Mouse (Mus musculus) cerebellum, adult 2 months (tissue): ENCODE results near the gene Cul9. TPM values are rescaled to one million over a fixed set of nuclear protein-coding genes. Genes with fewer than 3 reads are reported as not detected.

Experiments
- DNase-seq, 2 experiments: peaks; one replicate each; pipeline ENCODE4 v3.0.0; 2021
- H3K27ac ChIP-seq: fragments of 200-500 bp; 2 replicates; pipeline ENCODE4 v1.5.1; 2012; ENCODE audit warnings: low read length, control low read depth, inconsistent platforms; ENCODE audit not compliant: insufficient read depth
- H3K27me3 ChIP-seq: fragments of 200-500 bp; 2 replicates; pipeline ENCODE4 v1.6.1; 2012; ENCODE audit warnings: inconsistent platforms, mild to moderate bottlenecking, low read length, moderate library complexity; ENCODE audit not compliant: control insufficient read depth, insufficient read depth
- H3K4me1 ChIP-seq: fragments of 200-500 bp; 2 replicates; pipeline ENCODE4 v1.6.1; 2011; ENCODE audit warnings: low read length; ENCODE audit not compliant: control insufficient read depth, insufficient read depth
- H3K4me3 ChIP-seq: fragments of 200-500 bp; replicated peaks from 2 replicates; pipeline ENCODE3; 2011; ENCODE audit warnings: mild to moderate bottlenecking, low read depth, low read length, control low read depth; ENCODE audit not compliant: insufficient read depth
- CTCF ChIP-seq: fragments of 200-500 bp; IDR thresholded peaks from 2 replicates; pipeline ENCODE4 v1.5.1; 2011; ENCODE audit warnings: low read depth, mild to moderate bottlenecking, control low read depth, low read length, moderate library complexity, borderline replicate concordance; ENCODE audit not compliant: insufficient read depth
- POLR2A ChIP-seq: fragments of 200-500 bp; IDR thresholded peaks from 2 replicates; pipeline ENCODE4 v1.6.1; 2011; ENCODE audit warnings: low read length, control low read depth, borderline replicate concordance; ENCODE audit not compliant: insufficient read depth
- WGBS: fragments of 180-500 bp; shearing (Covaris S2); methylation state at CpG from one replicate; pipeline ENCODE4 v1.1.7; 2018; 5-methylcytosine and 5-hydroxymethylcytosine counted together
- polyA plus RNA-seq: library from polyadenylated mRNA; depleted of rRNA; stranded (reverse); fragments of >200 nt; gene quantifications from 2 replicates; pipeline ENCODE4 v1.2.3, GENCODE M21; 2012

The Cul9 gene
- polyA plus RNA-seq, 1 experiment = 56.2 TPM

GRCm38 (mm10) chr17:46552151-46552550 lies 6.0 kb upstream of the Cul9 start:
- 82% methylated on average over 7 of the region's 7 CpGs for WGBS
- no peaks in the 10 kb centered on the region for H3K27me3 ChIP-seq
- H3K27ac ChIP-seq = no peak overlapping the region
- TF ChIP-seq CTCF = no peak
- no peak for TF ChIP-seq POLR2A
- H3K4me1 ChIP-seq = peaks cover 8% of the 10 kb centered on the region
- H3K4me3 ChIP-seq = no peak overlapping the region
- DNase-seq = no peak

- TF ChIP-seq POLR2A = no peak
- no peak for TF ChIP-seq CTCF
- H3K27me3 ChIP-seq = no peaks in the 10 kb centered on the region
- H3K4me3 ChIP-seq = no peak overlapping the region
- no peak for DNase-seq
- 75% methylated on average over 6 of the region's 6 CpGs for WGBS
- H3K27ac ChIP-seq = no peak overlapping the region
- peaks cover 11% of the 10 kb centered on the region for H3K4me1 ChIP-seq
Observed at GRCm38 (mm10) chr17:46551369-46551768, 5.2 kb upstream of the Cul9 start.

- H3K27ac ChIP-seq = no peak overlapping the region
- H3K4me1 ChIP-seq = peaks cover 11% of the 10 kb centered on the region
- H3K4me3 ChIP-seq = no peak overlapping the region
- 87% methylated on average over 7 of the region's 7 CpGs for WGBS
- no peaks in the 10 kb centered on the region for H3K27me3 ChIP-seq
- no peak for DNase-seq
- TF ChIP-seq POLR2A (no peak), CTCF (no peak)
Observed at GRCm38 (mm10) chr17:46550904-46551303, 4.7 kb upstream of the Cul9 start.

- Histone ChIP-seq H3K4me3 (no peak overlapping the region), H3K4me1 (peaks cover 11% of the 10 kb centered on the region), H3K27me3 (no peaks in the 10 kb centered on the region), H3K27ac (no peak overlapping the region)
- no peak for DNase-seq
- WGBS = 78% methylated on average over 9 of the region's 9 CpGs
- TF ChIP-seq CTCF (no peak), POLR2A (no peak)
Observed at GRCm38 (mm10) chr17:46549642-46550041, 3.5 kb upstream of the Cul9 start.

GRCm38 (mm10) chr17:46549193-46549592 lies 3.0 kb upstream of the Cul9 start:
- DNase-seq = peak; percentile 47 to 53
- TF ChIP-seq CTCF (peak; percentile 60), POLR2A (no peak)
- H3K27ac ChIP-seq = no peak overlapping the region

GRCm38 (mm10) chr17:46548741-46549140 lies 2.6 kb upstream of the Cul9 start:
- no peak overlapping the region for H3K27ac ChIP-seq
- WGBS = 45% methylated on average over 11 of the region's 11 CpGs
- DNase-seq = no peak
- H3K4me1 ChIP-seq = peaks cover 8% of the 10 kb centered on the region
- H3K4me3 ChIP-seq = no peak overlapping the region
- TF ChIP-seq CTCF = no peak
- TF ChIP-seq POLR2A = no peak
- H3K27me3 ChIP-seq = no peaks in the 10 kb centered on the region

More at GRCm38 (mm10) chr17:46549193-46549592, 3.0 kb upstream of the Cul9 start:
- peaks cover 11% of the 10 kb centered on the region for H3K4me1 ChIP-seq
- 27% methylated on average over 8 of the region's 8 CpGs for WGBS
- H3K27me3 ChIP-seq = no peaks in the 10 kb centered on the region
- no peak overlapping the region for H3K4me3 ChIP-seq

- TF ChIP-seq CTCF = no peak
- no peak for TF ChIP-seq POLR2A
- Histone ChIP-seq H3K27me3 (no peaks in the 10 kb centered on the region), H3K27ac (no peak overlapping the region), H3K4me1 (peaks cover 4% of the 10 kb centered on the region; the same call in 1 of the 2 replicates), H3K4me3 (no peak overlapping the region)
- no peak for DNase-seq
- 33% methylated on average over 3 of the region's 3 CpGs for WGBS
Observed at GRCm38 (mm10) chr17:46547923-46548322, 1.7 kb upstream of the Cul9 start.

GRCm38 (mm10) chr17:46546995-46547394 lies 807 bp upstream of the Cul9 start:
- WGBS = 31% methylated on average over 8 of the region's 8 CpGs
- DNase-seq = no peak
- Histone ChIP-seq H3K4me1 (peaks cover 4% of the 10 kb centered on the region; the same call in 1 of the 2 replicates), H3K4me3 (no peak overlapping the region), H3K27me3 (no peaks in the 10 kb centered on the region), H3K27ac (no peak overlapping the region)
- TF ChIP-seq POLR2A (no peak), CTCF (no peak)

GRCm38 (mm10) chr17:46546591-46546990 lies 403 bp upstream of the Cul9 start:
- WGBS = 20% methylated on average over 7 of the region's 7 CpGs
- Histone ChIP-seq H3K4me1 (peaks cover 4% of the 10 kb centered on the region; the same call in 1 of the 2 replicates), H3K27ac (peak overlapping the region; percentile 60), H3K27me3 (no peaks in the 10 kb centered on the region), H3K4me3 (peak overlapping the region; percentile 74)
- TF ChIP-seq POLR2A = no peak
- no peak for TF ChIP-seq CTCF
- DNase-seq = no peak
